Comparison of ENCODE assay signal across 10 mouse cellular contexts in the genomic region with DNA sequence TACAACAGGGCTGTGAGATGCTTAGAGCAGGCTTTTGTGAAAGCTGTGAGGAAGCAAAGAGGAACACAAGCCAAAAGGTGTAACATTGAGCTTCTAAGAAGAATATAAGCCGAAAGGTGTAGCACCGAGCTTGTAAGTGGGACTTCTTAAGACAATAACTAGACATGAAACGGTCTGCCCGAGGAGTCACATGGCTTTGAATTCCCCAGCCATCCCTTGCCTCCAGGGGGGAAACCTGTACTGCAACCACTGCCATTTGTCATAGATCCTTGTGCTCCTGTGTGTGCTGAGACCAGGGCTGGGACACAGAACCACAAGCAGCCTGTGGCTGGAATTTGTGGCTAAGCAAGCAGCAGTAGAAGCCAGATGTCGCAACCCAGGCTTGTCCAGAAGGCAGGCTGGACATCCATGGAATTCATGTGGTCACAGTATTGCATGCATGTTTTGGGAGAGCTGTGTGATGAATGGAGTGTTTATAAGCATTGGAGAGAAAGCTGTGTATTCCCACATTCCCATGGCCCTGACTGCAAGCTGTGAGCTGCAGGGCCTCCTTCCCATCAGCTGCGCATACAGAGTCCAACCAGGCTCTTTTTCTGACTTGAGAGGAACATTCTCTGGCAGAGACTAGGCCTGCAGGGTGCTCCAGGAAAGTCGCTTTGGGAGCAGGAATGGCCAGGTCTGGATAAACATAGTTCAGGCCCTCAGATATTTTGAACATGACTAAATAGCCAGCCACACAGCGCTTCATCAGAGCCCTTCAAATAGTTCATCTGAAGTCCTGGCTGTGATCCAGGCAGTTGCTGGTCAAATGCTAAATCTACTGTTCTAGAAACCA. TPM values are rescaled to one million over a fixed set of nuclear protein-coding genes. Genes with fewer than 3 reads are reported as not detected.
DNase-seq lines count a peak whose midpoint lies in the region; ATAC-seq lines count a peak whose summit lies in the region.
"Had no signal": no experiment of that assay in that cellular context is flagged by ENCODE, and none has a peak within 500 bp of the region (broad histone marks: within the 10 kb centered on the region; RNA-seq: fewer than 3 reads in every experiment).

No protein-coding gene starts in this region.

- peak; percentile 38 for DNase-seq in adrenal gland, postnatal 10 days
- no peak for DNase-seq in adrenal gland, adult 18-20 months (ENCODE audit: low spot score in 2 of 2)
- DNase-seq in gastrocnemius, postnatal 10 days, result peak; percentile 53
- peak; percentile 57 to 67 for DNase-seq in heart, postnatal 14 days
- DNase-seq in lung, postnatal 25 days (ENCODE audit: low spot score), result peak; percentile 79
- no peak for DNase-seq in forebrain, embryonic 11.5 days (ENCODE audit: low spot score)
- DNase-seq in layer of hippocampus, postnatal 14 days (ENCODE audit: low spot score in 2 of 2), result no peak
- no peak for DNase-seq in urinary bladder, postnatal 4 days (ENCODE audit: low spot score in 2 of 2)
- DNase-seq: cerebellum, postnatal 25 days; retina, postnatal 1 day had no signal

- 89% methylated on average over 8 of the region's 8 CpGs for WGBS in forebrain, embryonic 11.5 days

- H3K4me3 ChIP-seq in forebrain, embryonic 11.5 days (ENCODE audit: low read depth, low read length), result no peak overlapping the region

- H3K27me3 ChIP-seq in forebrain, embryonic 11.5 days (ENCODE audit: control insufficient read depth, insufficient read depth, low read length), result no peaks in the 10 kb centered on the region

- H3K36me3 ChIP-seq in forebrain, embryonic 11.5 days (ENCODE audit: control insufficient read depth, insufficient read depth, low read length), result no peaks in the 10 kb centered on the region

- no peak overlapping the region for H3K4me2 ChIP-seq in forebrain, embryonic 11.5 days (ENCODE audit: low read depth, low read length, severe bottlenecking)

- H3K9ac ChIP-seq in forebrain, embryonic 11.5 days (ENCODE audit: low read length), result no peak overlapping the region

- H3K9me3 ChIP-seq in forebrain, embryonic 11.5 days (ENCODE audit: control insufficient read depth, low read length), result no peaks in the 10 kb centered on the region

- no peak overlapping the region for H3K27ac ChIP-seq in forebrain, embryonic 11.5 days (ENCODE audit: low read depth, low read length)

- intact Hi-C loops in heart, postnatal 14 days (cut with DNase I), result loop anchor here (5.0 kb wide), 1 partner anchor 88 kb away; no protein-coding TSS in a partner anchor

- H3K4me1 ChIP-seq in forebrain, embryonic 11.5 days (replicated peaks; ENCODE audit: control insufficient read depth, insufficient read depth, low read length), result no peaks in the 10 kb centered on the region

- no peak for ATAC-seq in forebrain, embryonic 11.5 days (replicated peaks; ENCODE audit: low FRiP score)

RNA-seq across cellular contexts. Expression of a gene that starts 13.8 kb away (rescaled TPM):
- total RNA-seq in adrenal gland, postnatal 10 days (2021), result 100 to 1,000 TPM; 119 to 122 TPM
- total RNA-seq in adrenal gland, adult 18-20 months (2021), result 100 to 1,000 TPM; 106 to 127 TPM
- 100 to 1,000 TPM; 266 to 376 TPM for total RNA-seq in gastrocnemius, postnatal 10 days (2021)
- total RNA-seq in heart, postnatal 14 days (2021), result 10 to 100 TPM; 69.8 to 80.5 TPM
- 19.0 and 20.9 TPM in 2 replicates for polyA plus RNA-seq in forebrain, embryonic 11.5 days (2014; fragmentation: Nextera tagmentation; extraction: Ambion mirVana)
- total RNA-seq in layer of hippocampus, postnatal 14 days (2021), result 10 to 100 TPM; 22.4 to 22.6 TPM

RNA-seq across cellular contexts. Expression of a gene that starts 53.6 kb away (rescaled TPM):
- not detected for total RNA-seq in adrenal gland, postnatal 10 days (2021)
- total RNA-seq in adrenal gland, adult 18-20 months (2021), result not detected
- total RNA-seq in gastrocnemius, postnatal 10 days (2021), result not detected
- total RNA-seq in heart, postnatal 14 days (2021), result not detected
- polyA plus RNA-seq in forebrain, embryonic 11.5 days (2014; fragmentation: Nextera tagmentation; extraction: Ambion mirVana), result not detected in 2 replicates
- under 1 TPM in 1 of 2 experiments, not detected in 1; 0.36 TPM for total RNA-seq in layer of hippocampus, postnatal 14 days (2021)

Comparison
In these comparisons a context has a peak if more than half of its experiments do, and no peak if none do; other contexts are left out.
1. DNase-seq: peak in adrenal gland, postnatal 10 days (single experiment), gastrocnemius, postnatal 10 days (single experiment), heart, postnatal 14 days (2 of 2) and lung, postnatal 25 days (single experiment); none in adrenal gland, adult 18-20 months (0 of 2), forebrain, embryonic 11.5 days (single experiment), layer of hippocampus, postnatal 14 days (0 of 2) and urinary bladder, postnatal 4 days (0 of 2).